Mouse (Mus musculus) heart, adult 2 months (tissue): ENCODE results near the gene Map1s. TPM values are rescaled to one million over a fixed set of nuclear protein-coding genes. Genes with fewer than 3 reads are reported as not detected.
"Not testable (repeated sequence)": the region's sequence is repeated elsewhere in the genome, so short reads cannot be mapped to it uniquely, and the experiment has no call there.

Source experiments
- DNase-seq, 2 experiments: peaks; one replicate each; pipeline ENCODE4 v3.0.0; 2021
- H3K27ac ChIP-seq: fragments of 200-600 bp; 2 replicates; pipeline ENCODE4 v1.8.1; 2022
- H3K27me3 ChIP-seq: fragments of 200-500 bp; 2 replicates; pipeline ENCODE4 v1.6.1; 2012; ENCODE audit warnings: mild to moderate bottlenecking, low read length, inconsistent platforms, mixed read lengths; ENCODE audit not compliant: control insufficient read depth, insufficient read depth
- H3K36me3 ChIP-seq: fragments of 200-500 bp; 2 replicates; pipeline ENCODE4 v1.6.1; 2012; ENCODE audit warnings: low read length, inconsistent platforms; ENCODE audit not compliant: control insufficient read depth, insufficient read depth
- H3K4me1 ChIP-seq: fragments of 200-500 bp; 2 replicates; pipeline ENCODE4 v1.6.1; 2011; ENCODE audit warnings: low read length; ENCODE audit not compliant: control insufficient read depth, insufficient read depth
- H3K4me3 ChIP-seq: fragments of 200-600 bp; 2 replicates; pipeline ENCODE4 v1.8.1; 2022
- H3K79me2 ChIP-seq: fragments of 200-500 bp; replicated peaks from 2 replicates; pipeline ENCODE4 v1.6.1; 2012; ENCODE audit warnings: mild to moderate bottlenecking, inconsistent platforms, low read length, moderate library complexity, mixed read lengths; ENCODE audit not compliant: control insufficient read depth, insufficient read depth
- H3K9ac ChIP-seq: fragments of 200-500 bp; 2 replicates; pipeline ENCODE4 v1.6.1; 2012; ENCODE audit warnings: low read depth, mild to moderate bottlenecking, control low read depth, inconsistent platforms, low read length, mixed read lengths
- CTCF ChIP-seq: fragments of 200-600 bp; IDR thresholded peaks from 2 replicates; pipeline ENCODE4 v1.8.1; 2022; ENCODE audit warnings: antibody characterized with exemption, mild to moderate bottlenecking, moderate library complexity
- EP300 ChIP-seq: fragments of 200-500 bp; IDR thresholded peaks from 2 replicates; pipeline ENCODE4 v1.6.1; 2011; ENCODE audit warnings: low read depth, low read length, control low read depth; ENCODE audit not compliant: insufficient read depth
- POLR2A ChIP-seq: fragments of 200-500 bp; IDR thresholded peaks from 2 replicates; pipeline ENCODE4 v1.6.1; 2011; ENCODE audit warnings: mild to moderate bottlenecking, low read depth, low read length, control low read depth; ENCODE audit not compliant: insufficient read depth
- WGBS: fragments of 180-500 bp; shearing (Covaris S2); methylation state at CpG from one replicate; pipeline ENCODE4 v1.1.7; 2018; 5-methylcytosine and 5-hydroxymethylcytosine counted together
- intact Hi-C: fragments of 180-260 bp; cut with DNase I; formaldehyde crosslinking; loops from one replicate; pipeline ENCODE4 v1.15.1; 2025
- polyA plus RNA-seq: library from polyadenylated mRNA; depleted of rRNA; stranded (reverse); fragments of >200 nt; gene quantifications from 2 replicates; pipeline ENCODE4 v1.2.3, GENCODE M21; 2012
- total RNA-seq, 2 experiments: library from RNA; stranded (reverse); gene quantifications; 2 replicates each; pipeline ENCODE4 v1.2.3; 2021

Gene Map1s
- total and polyA plus RNA-seq, 3 experiments = 17.8 to 21.3 (median 20.2) TPM

DNA sequence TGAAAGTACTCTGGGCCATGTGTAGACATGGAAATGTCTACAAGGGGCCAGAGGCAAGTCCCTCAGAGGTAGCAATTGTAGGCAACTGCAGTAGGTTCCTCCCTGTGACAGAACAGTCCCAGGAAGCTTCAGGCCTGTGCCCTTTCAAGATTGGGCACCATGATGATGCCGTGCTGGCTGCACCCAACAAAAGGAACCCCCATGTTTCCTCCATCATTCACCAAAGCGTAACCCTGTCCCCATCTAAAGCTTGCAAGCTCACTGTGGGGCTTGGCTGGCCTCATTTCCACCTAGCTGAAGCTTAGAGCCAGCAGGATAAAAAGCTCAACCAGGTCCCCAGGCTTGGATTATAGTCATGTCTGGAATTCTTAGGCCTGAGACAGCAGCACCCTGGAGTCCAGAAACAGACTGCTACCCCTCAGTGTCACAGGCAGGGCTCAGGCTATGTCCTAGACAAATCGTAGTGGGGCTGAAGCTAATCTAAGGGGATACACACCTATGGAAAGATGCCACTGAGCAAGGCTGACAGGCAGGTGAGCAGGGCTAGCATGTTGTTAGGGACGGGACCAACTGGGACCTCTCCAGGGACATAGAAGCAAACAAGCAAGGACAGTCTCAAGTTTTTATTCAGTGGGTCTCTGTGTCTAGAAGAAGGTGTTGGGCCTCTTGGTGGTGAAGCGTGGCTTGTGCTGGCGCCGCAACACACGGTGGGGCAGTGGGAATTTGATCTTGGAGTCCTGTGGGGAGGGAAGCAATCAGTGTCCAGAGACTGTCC is 10.8 kb upstream of the Map1s start:
- no peak for DNase-seq
- no peak for TF ChIP-seq EP300
- no peak for TF ChIP-seq POLR2A
- no peak for TF ChIP-seq CTCF
- Histone ChIP-seq H3K4me3 (no peak overlapping the region), H3K79me2 (peaks cover 5% of the 10 kb centered on the region), H3K27ac (no peak overlapping the region), H3K27me3 (peaks cover 11% of the 10 kb centered on the region), H3K4me1 (peaks cover 6% of the 10 kb centered on the region), H3K36me3 (peaks cover 2% of the 10 kb centered on the region; the same call in 1 of the 2 replicates), H3K9ac (no peak overlapping the region)
- WGBS = 90% methylated on average over 8 of the region's 8 CpGs
- intact Hi-C loops = loop anchor here (5.0 kb wide), 2 partner anchors 307 to 377 kb away; partner anchors contain the start of genes Haus8 and Myo9b

DNA sequence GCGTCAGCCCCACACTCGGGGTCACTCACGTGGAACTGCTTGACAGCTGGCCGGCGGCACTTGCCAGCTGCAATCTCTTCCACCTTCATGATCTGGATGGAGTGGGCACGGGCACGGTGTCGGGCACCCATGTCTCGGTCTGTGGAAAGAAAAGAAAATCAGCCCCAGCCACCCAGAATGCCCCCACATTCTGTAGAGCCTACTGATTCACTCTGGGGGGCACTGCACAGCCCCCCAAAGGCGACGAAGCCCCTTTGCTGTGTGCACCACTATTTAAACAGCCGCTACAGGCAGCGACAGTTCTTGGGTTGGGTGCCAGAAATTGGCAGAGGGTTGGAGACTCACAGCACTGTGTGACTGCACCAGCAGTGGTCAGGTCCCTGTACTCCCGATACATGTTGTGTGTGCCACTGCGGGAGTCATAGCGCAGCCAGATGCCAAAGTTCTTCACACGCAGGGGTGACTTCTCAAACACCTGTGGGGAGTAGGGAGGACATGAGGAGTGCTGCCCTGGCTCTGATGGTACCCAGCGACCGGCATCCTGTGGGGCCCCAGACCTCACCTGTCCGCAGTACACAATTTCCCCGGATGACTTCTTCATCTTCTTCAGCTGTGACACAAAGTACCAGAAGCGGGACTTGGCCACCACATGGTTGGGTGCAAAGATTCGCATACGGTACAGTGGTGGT is 10.0 kb upstream of the Map1s start:
- not testable (repeated sequence) for H3K36me3 ChIP-seq, H3K9ac ChIP-seq, H3K4me1 ChIP-seq, H3K4me3 ChIP-seq, H3K79me2 ChIP-seq, DNase-seq, H3K27ac ChIP-seq
- WGBS = 80% methylated on average over 24 of the region's 24 CpGs
- H3K27me3 ChIP-seq = peaks cover 11% of the 10 kb centered on the region
- intact Hi-C loops = loop anchor here (5.0 kb wide), 2 partner anchors 307 to 377 kb away; partner anchors contain the start of genes Haus8 and Myo9b

DNA sequence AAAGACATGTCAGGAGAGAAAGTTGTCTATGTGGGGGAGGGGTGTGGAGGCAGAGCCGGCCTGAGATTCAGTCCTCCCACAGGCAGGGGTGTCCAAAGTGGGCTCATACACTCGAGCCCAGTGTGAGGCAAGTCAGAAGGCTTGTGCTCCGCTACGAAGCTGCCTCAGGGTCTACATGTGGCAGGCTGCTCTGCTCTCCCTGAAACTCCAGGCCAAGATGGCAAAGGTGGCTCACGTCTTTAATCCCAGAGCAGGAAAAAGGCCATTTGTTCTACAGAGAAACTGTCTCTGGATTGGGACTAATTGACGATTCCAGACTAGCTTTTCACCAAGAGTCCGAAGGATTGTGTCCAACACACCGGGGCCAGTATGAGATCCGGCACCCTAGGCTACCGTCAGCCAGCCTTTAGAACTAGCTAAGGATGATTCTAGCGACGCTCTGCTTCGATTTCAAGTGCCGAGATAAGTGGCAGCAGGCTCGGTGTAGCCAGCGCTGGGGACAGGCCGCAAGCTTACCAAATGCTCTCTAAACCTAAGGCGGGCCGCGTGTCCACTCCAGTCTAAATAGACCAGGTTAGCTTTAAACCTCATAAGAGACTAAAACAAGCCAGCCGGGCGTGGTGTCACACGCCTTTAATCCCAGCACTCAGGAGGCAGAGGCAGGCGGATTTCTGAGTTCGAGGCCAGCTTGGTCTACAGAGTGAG is 9.3 kb upstream of the Map1s start:
- peak overlapping the region; percentile 96 for H3K9ac ChIP-seq
- H3K27ac ChIP-seq = peak overlapping the region; percentile 95
- 2% methylated on average over 25 of the region's 25 CpGs for WGBS
- intact Hi-C loops = loop anchor here (1.0 to 5.0 kb wide), 3 partner anchors 23 to 376 kb away; partner anchors contain the start of genes Ccdc124, Haus8 and Myo9b
- peaks cover 6% of the 10 kb centered on the region for H3K4me1 ChIP-seq
- peaks cover 5% of the 10 kb centered on the region for H3K79me2 ChIP-seq
- TF ChIP-seq POLR2A = no peak
- 0 out of 2 replicates have a peak, but pooled peaks have one; percentile 5 for TF ChIP-seq EP300
- no peak for TF ChIP-seq CTCF
- H3K4me3 ChIP-seq = peak overlapping the region; percentile 88
- no peak for DNase-seq
- H3K36me3 ChIP-seq = peaks cover 2% of the 10 kb centered on the region; the same call in 1 of the 2 replicates
- H3K27me3 ChIP-seq = peaks cover 9% of the 10 kb centered on the region

GRCm38 (mm10) chr8:70897021-70897680 is 8.6 kb upstream of the Map1s start, which contains the start of gene Rpl18a:
Gene Rpl18a, minus strand, starts transcription at chr8:70897412.
- H3K27ac ChIP-seq = peak within 1 kb of the TSS; percentile 95
- WGBS = under 1% methylated on average over 60 of the region's 60 CpGs
- peaks cover 5% of the 10 kb centered on the region for H3K79me2 ChIP-seq
- TF ChIP-seq CTCF (peak; percentile 40), POLR2A (peak; percentile 98), EP300 (peak; percentile 74)
- DNase-seq = peak; percentile 92 to 98
- intact Hi-C loops = loop anchor here (1.0 to 5.0 kb wide), 3 partner anchors 24 to 375 kb away; partner anchors contain the start of genes Ccdc124, Haus8 and Myo9b
- H3K9ac ChIP-seq = peak within 1 kb of the TSS; percentile 96
- peak within 1 kb of the TSS; percentile 88 for H3K4me3 ChIP-seq
- H3K27me3 ChIP-seq = peaks cover 6% of the 10 kb centered on the region
- peaks cover 2% of the 10 kb centered on the region; the same call in 1 of the 2 replicates for H3K36me3 ChIP-seq
- H3K4me1 ChIP-seq = peaks cover 6% of the 10 kb centered on the region
